Mouse (Mus musculus): ENCODE data around the gene Fgfr2.
"Not testable (repeated sequence)": the region's sequence is repeated elsewhere in the genome, so short reads cannot be mapped to it uniquely, and the experiment has no call there.

Fgfr2 gene

DNA sequence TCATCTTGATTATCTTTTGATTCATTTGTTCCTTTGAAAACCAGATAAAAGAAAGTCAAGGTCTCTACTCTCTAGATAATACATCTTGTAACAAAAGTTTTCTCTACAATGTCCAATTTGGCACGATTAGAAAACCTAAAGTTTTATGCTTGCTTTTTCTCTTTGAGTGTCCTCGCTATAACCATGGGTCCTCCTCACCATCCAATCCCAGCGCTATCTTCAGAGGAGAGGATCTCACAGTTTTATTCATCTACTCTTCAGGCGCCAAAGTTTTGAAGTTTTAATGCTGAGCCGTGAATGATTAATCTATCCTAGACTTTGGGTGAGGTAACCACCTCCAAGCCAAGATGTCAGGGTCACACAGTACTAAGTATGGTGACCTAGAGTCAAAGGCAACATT lies 2687.4 kb downstream of the Fgfr2 start:
- no peak for DNase-seq

DNA sequence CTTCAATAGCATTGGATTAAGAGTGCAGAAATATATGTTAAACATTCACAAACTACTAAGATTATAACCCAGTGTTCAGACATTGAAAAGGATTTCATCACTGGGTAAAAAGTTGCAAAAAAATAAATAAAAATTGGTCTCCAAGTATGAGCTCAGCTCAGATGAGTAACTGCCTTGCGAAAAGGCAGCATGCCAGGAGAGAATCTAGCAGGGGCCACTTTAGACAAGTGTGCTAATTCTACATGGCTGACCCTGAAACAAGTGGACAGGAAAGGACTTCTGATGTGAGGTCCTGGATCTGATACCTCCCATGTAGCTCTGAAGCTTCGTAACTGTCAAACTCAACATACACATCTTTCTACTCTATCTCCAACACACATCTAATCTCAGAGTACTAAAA lies 2691.0 kb downstream of the Fgfr2 start:
- DNase-seq = no peak

DNA sequence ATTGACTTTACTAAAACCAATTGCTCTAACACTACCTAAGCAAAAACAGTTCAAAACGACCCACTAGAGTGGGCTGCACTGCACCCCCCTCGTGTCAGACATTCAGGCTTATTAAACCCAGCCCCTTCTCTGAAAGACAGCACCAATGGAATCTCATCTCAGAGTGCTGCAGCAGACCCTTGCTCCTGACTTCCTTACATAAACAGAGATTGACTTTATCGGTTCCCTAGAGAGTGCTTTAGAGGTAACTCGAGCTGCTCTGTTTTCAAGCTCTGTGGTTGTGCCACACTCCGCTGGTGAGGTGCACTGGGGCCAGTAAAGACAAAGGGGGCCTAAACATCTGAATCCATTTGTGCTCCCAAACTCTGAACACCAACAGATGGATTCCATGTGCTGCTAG lies 2696.6 kb downstream of the Fgfr2 start:
- DNase-seq = no peak

DNA sequence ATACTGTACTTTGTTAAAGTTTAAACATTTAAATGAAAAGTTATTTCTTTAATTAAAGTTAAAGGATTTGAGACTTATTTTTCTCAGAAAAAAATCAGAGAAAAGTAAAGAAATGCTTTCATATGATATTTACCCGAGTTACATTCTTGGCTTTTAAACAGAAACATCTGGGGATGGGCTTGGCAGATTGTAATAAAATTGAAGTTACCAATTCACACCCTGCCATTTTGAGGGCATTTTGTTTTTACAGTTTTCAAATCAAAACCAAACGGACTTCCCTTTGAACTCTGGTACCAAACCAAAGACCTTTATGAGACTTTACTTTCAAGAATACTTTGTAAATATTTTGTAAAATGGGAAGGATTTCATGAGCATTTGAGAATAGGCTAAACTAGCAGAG lies 2697.2 kb downstream of the Fgfr2 start:
- DNase-seq = no peak

DNA sequence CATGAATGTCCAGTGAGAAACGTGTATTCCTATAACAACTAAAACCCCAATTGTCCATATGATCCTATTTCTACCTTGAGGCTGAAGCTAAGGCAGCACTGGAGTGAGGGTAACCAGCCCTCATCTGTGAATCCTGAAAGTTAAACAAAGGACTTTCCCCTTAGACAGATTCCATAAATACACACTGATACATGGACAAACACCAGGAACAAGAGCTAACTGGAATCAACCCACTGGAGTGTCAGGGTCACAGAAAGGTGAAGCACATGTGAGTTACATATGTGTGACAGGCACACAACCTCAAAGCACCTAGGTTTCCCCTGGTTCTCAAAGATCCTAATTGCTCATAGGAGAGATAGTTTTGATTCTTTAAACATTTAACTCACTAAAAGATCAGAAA lies 2703.2 kb downstream of the Fgfr2 start:
- no peak for DNase-seq

DNA sequence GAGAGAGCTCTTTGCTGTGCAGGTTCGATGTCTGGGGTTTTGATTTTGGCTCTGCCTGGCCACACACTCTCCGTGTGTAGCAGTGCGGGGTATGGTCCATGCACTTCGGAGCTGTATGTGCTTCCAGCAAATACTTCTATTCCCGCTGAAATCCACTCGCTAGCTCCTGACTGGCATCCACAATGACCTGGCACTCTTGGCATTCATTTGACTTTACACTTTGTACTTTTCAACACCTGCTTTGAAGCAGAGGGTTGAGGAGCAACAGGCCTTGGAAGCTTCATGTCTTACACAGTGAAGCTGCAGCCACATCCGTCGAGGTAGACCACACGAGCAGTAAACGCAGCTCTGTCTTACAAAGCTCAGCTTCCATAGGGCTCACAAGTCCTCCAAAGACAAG lies 2715.5 kb downstream of the Fgfr2 start:
- DNase-seq = no peak

DNA sequence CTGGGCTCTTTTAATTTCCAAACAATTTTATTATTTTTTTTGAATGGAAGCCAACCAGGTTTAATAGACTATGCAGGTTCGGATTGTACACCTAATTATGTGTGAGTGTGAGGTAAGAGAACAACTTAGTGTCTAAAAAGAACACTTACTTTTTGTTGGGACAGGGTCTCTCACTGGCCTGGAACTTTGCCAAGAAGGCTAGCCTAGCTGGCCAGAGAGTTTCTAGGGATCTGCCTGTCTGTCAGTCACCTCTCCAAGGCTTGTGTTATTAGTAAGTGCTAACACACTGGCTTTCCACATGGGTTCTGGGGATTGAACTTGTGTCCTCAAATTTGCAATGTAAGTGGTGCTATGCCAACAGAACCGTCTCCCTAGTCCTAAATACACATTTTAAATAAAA lies 2719.8 kb downstream of the Fgfr2 start:
- no peak for DNase-seq

DNA sequence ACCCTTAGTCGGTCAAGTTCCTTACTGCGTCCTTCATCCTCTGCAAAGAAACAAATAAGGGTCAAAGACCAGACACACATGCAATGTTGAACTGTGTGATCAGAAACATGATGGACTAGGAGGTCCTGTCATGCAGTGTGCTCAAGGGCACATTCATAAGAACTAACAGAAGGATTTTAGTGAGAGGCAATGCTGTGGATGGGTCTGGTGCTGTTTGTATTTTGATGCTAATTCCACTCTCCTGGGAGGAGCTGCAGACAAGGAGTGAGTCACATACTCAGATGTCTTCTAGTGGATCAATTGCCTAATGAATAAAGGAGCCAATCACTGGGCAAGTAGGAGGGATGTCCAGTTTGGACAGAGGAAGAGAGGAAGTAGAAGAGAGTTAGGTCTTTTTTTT lies 2728.5 kb downstream of the Fgfr2 start:
- no peak for DNase-seq

DNA sequence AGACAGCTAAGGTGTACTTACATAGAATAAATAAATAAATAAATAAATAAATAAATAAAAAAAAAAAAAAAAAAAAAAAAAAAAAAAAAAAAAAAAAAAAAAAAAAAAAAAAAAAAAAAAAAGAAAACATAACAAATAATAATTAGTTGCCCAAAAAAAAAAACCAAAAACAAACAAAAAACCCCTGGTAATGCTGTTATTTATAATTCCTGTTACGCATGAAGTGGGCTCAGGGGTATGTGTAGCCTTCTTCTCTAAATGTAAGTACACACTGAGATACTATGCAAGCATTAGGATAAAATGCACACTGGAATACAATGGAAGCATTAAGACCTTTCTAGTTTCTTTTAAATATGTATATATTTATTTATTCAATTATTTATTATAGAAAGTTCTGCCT lies 2733.1 kb downstream of the Fgfr2 start:
- DNase-seq = not testable (repeated sequence)

DNA sequence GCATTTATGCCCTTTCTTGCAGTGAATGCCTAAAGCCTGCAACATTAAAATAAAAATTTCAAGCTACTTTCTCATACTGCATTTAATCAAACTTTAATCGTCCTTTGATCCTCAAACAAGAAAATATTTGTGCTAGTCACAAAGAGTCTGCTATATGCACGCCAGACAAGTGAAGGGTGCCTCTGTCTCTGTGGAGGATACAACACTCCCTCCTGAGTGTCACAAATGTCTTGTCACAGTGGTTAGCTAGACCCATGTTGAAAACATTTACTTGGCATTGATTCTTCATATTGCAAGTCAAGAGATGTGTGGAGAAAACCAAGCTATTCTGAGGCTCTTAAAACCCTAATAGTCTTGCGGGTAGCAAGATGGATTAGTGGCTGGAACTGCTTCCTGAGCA lies 2736.8 kb downstream of the Fgfr2 start:
- DNase-seq = no peak

DNA sequence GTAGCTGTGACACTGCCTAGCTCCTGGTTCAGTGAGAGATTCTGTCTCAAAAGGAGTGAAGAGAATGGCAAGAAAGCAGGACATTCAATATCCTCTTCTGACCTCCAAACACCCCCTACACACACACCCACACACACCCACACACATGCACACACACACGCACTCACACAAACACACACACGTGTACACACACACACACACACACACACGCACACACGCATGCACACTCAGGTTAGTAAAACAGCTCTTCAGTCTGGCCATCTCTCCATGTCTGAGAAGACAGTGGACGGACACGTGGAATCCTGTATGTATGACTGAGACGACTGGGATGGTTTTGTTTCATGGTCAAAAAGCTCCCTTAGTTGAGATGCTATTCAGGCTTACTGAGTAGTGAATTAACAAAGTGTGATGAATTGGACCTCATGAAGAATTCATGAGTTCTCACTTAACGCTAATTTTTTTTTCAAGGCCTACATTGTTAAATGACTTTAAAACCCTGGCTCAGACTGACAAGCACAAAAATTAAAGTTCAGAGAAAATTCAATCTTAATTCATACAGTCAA lies 2737.3 kb downstream of the Fgfr2 start:
- DNase-seq = no peak

DNA sequence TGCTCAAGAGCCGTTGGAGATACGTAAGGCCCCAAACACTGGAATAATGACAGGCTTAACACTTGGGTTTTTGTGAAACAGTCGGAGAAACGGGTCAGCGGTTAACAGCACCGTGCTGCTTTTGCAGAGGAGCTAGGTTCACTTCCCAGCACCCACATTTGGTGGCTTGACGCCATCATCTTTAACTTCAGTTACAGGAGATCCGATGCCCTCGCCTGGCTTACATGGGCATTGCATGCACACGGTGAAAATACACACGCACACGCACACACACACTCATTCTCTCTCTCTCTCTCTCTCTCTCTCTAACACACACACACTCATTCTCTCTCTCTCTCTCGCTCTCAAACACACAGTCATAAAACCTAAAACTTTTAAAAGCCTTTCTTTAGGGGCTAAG lies 2741.0 kb downstream of the Fgfr2 start:
- DNase-seq = no peak

DNA sequence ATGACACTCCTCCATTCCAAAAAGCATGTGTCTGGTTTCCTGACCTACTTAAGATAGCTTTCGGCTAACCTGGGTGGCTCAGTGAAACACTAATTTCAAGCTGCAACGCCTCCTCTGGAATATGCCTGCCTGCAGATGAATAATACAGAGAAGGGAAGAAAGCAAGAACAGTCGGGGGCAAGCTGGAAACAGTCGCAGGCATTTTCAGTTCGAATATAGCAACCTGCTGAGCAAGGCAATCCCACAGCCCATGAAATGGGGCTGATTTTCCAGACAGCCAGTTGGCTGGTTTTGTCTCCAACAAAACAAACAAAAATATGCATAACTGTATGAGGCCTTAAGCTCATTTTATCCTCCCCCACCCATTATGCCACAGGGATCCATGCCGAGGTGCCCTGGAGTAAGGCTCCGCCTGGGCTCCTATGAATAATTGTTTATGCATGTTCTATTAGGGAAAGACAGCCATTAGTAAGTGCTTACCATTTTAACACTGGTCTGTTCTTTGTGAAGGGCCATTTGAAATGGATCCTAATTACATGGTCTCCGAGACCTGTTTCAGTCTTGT lies 2741.7 kb downstream of the Fgfr2 start:
- no peak for DNase-seq

DNA sequence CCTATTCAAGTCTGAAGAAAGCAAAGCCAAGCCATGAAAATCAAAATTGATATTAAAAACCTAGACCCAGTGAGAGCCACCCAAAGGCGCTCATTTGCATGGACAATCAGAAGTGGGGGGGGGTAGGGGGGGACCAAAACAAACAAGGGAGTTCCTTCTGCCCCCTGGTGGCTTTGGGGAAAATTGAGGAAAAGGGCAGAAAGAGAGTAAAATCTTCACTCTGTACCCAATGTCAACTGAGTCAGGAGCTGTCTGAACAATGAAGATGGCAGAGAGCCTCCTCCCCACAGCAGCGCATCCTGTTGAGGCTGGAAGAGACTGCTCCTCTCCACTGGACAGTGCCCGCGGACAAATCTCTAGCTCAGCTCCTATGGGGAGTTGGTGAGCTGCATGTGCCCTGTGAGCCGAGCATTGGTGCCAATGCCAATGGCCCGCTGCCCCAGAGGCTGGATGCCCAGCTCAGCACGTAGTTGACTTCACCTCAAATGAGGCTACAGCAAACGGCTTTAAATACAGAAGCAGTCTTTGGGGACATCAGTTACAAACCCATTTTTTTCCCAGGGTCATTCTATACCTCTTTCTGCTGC lies 2742.3 kb downstream of the Fgfr2 start:
- no peak for DNase-seq

DNA sequence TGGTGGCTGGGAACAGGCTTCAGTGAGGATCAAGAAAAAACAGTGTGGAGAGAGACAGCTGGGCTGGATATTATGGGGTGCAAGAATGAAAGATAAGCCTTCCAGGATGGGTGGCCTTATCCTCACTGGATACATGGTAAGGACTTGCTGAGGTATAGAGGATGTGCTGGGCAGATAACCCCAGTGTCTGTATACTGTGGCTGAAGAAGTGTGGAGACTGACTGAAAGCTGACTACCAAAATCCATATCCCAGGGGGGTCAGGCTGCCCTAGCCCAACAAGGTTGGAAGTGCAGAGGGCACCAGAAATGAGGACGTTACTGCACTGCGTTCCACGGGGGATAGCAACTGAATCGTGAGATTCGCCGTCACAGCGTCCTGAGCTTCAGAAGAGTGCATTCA lies 2742.8 kb downstream of the Fgfr2 start:
- no peak for DNase-seq

DNA sequence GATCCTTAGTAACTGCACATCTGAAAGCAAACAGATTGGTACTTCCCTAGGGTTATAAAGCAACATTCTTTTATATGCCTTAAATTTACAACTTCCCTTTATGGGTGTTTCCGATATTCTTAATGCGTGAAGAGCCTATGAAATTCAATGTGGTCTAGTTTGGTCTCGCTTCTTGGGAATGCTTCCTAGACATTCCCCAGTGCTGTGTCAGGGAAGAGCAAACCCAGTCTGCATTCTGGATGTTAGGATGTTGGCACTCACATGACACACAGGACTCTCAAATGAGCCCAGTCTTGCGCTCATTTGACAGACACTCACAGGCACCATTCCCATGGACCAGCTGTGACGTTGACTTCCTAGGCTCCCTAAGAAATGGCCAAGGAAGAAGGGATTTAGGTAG lies 2743.3 kb downstream of the Fgfr2 start:
- DNase-seq = no peak

DNA sequence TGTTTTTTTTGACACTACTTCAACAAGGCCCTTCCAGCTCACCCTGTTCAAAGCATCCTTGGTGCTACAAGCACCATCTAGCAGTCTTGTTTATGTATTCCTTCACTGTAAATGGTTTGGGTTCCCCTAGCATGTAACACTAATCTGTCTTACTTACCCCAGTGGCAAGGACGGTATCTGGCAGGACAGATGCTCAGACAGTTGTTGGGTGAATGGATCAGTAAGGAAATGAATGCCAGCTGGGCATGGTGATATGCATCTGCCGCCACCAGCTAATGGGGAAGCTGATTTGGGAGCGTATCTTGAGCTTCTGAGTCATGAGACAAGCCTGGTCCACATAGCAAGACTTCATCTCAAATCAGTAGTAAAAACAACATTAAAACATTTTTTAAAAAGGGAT lies 2744.8 kb downstream of the Fgfr2 start:
- no peak for DNase-seq

DNA sequence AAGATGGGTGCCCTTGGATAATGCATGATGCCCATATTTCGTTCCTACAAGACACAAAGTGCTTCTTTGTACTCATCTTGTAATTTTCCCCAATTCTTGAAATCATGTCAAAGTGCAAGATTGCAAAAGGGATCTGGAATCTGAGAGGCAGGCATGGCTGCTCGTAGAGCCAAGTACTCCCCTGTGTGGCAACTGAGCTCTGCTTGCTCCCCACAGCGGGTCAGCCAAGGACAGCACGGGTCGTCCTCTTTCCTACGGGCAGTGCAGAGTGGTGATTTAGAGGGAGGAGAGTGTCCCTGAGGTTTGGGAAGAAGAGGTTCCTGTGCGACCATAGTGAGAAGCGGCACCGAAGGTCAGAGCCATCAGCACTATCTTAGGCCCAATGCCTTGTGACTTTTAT lies 2748.8 kb downstream of the Fgfr2 start:
- no peak for DNase-seq

DNA sequence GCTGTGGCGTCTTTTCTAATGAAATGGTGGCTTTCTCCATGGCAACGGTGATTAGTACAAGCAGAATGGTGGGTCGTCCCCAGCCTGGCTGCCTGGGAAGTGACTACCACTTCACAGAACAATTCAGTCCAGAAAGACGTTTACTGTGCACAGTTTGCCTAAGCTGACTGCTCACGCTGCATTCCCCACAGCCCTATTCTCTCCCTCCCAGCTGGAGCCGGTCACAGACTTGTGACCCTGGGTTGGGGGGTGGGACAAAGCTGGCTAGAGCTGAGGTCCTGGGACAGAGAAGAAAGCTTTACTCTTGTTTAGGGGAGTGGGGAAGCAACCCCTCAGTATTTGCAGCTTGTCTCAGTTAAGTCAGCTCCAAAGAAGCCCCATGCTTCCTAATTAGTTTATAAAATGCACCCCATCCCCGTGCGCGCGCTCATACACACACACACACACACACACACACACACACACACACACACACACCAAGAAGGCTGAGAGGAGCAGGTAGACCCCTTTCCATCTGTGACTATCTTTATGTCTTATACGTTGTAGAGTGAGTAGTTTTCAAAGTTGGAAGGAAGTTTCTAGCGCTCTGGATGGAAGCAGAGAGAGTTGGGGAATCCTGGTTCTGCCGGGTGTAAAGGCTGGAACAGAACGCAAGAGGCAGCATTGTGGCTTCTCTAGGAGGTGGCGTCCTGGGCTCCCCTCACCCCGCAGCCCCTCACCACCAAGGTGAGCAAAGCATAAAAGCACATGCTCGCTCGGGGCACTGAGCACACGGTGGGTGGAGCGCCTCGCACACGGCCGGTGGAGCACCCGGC lies 2754.1 kb downstream of the Fgfr2 start:
- DNase-seq = no peak

DNA sequence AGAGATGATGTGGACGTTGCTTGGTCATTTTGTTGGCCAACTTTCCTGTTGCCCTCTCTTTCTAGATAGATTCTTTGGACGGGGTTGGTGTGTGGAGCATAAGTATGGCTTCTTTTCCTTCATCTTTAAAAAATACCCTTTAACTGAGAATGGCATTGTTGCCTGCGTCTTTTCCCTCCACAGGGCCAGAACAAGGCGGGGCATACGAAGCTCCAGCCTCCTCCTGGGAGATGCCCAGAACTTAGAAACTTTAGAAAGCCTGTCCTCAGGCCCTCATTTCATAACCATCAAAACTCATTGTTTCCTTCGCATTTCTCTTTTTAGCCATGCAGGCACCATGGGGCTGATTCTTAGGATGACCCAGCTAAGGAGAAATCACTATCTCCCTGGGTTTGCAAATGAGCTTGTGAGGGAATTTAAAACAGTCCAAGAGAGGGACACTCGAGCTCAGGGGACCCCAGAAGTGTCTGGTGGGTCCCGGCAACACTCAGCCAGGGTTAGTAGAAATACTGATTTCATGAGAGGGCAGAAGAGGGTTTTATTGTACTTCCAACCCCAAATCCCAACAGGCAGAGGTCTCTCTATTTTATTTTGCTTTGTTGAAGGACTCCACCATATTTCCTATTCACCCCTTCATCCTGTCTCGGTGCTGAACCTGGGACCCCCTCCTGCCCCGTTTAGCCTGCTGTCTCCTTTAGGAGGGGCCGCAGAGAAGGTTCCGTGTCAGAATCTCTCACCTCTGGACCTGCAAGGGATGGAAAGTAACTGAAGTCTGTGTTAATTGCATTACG lies 2754.9 kb downstream of the Fgfr2 start:
- no peak for DNase-seq

DNA sequence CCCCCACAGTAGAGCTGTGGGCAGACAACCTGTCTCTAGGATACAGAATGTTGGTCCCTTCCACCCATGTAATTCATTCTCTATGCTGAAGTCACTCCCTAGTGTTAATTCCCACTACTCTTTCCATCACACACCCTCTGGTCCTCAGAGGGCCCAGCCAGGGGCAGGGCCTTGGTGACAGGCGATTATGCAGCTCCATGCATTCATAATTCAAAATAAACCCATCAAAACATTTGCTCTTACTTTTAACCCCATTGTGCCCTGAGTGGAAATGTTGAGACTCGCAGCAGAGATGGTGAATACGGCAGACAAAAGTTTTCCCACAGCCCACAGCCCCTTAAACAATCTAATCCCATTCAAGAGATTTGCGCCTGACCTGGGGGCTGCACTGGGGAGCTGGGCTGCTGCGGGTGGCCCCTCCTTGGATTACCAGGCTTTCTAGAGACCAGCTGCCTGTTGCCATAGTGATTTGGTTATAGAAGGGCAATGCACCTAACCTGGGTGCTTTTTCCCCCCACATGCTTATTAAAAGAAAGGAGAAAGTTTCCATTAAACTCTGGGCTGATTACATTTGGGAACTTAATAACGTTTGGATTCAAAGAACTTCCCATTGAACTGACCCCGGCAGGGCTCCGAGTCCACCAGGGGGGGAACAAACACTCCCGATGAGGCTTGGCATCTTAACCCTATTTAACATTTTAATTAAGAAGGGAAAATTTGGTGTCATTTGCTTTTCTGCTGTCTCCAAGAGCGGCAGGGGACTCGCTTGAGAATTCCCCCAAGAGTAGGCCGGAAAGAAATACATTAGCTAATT lies 2755.7 kb downstream of the Fgfr2 start:
- DNase-seq = no peak

DNA sequence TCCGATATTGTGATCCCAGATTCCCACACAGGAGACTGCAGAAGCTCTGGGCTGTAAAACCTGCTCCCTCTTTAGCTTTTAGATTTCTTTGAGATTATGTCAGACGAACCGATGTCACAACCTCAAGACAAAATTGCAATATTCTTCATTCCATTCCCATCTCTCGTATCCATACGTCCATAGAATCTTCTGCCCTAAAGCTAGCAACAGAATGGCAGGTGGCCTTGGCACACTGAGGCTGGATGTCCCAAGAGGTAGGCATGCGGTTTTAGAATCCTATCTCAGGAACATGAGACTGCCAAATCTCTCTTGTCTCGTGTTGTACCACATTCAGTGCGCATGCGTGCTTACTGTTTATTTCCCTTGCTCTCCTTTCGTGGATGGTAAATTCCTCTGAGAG lies 2757.4 kb downstream of the Fgfr2 start:
- no peak for DNase-seq
